Mouse (Mus musculus) embryonic facial prominence, embryonic 11.5 days (tissue): ENCODE results near the gene Polr2f. TPM values are rescaled to one million over a fixed set of nuclear protein-coding genes. Genes with fewer than 3 reads are reported as not detected.

ENCODE experiments used
- ATAC-seq: fragments of 200-750 bp; cut with Nextera tagmentation; replicated peaks from 2 replicates; pipeline ENCODE4 v1.8.0; 2017; ENCODE audit warnings: low read depth; ENCODE audit not compliant: insufficient number of reproducible peaks, low FRiP score, low TSS enrichment
- DNase-seq: peaks from one replicate; pipeline ENCODE4 v3.0.0-alpha.2; 2015; ENCODE audit warnings: low spot score
- H3K27ac ChIP-seq: fragments of 300-500 bp; sonication (generic); replicated peaks from 2 replicates; pipeline ENCODE4 v1.5.1; 2014; ENCODE audit warnings: mild to moderate bottlenecking, low read depth, low read length, control low read depth
- H3K27me3 ChIP-seq: fragments of 300-500 bp; sonication (generic); 2 replicates; pipeline ENCODE4 v1.6.1; 2014; ENCODE audit warnings: mild to moderate bottlenecking, low read length, moderate library complexity, mixed read lengths; ENCODE audit not compliant: control insufficient read depth, insufficient read depth
- H3K36me3 ChIP-seq: fragments of 300-500 bp; sonication (generic); replicated peaks from 2 replicates; pipeline ENCODE4 v1.6.1; 2014; ENCODE audit warnings: low read depth, mild to moderate bottlenecking, low read length, moderate library complexity, mixed read lengths; ENCODE audit not compliant: control insufficient read depth, insufficient read depth
- H3K4me1 ChIP-seq: fragments of 300-500 bp; sonication (generic); 2 replicates; pipeline ENCODE4 v1.6.1; 2014; ENCODE audit warnings: low read length, mixed read lengths; ENCODE audit not compliant: control insufficient read depth, insufficient read depth
- H3K4me2 ChIP-seq: fragments of 300-500 bp; sonication (generic); 2 replicates; pipeline ENCODE4 v1.6.1; 2014; ENCODE audit warnings: low read depth, mild to moderate bottlenecking, control low read depth, low read length, moderate library complexity
- H3K4me3 ChIP-seq: fragments of 300-500 bp; sonication (generic); 2 replicates; pipeline ENCODE4 v1.5.1; 2014; ENCODE audit warnings: low read depth, low read length, control low read depth
- H3K9ac ChIP-seq: fragments of 300-500 bp; sonication (generic); replicated peaks from 2 replicates; pipeline ENCODE4 v1.6.1; 2014; ENCODE audit warnings: mild to moderate bottlenecking, control low read depth, low read length
- H3K9me3 ChIP-seq: fragments of 300-500 bp; sonication (generic); replicated peaks from 2 replicates; pipeline ENCODE4 v1.6.1; 2016; ENCODE audit warnings: mild to moderate bottlenecking, low read length, inconsistent platforms, mixed read lengths; ENCODE audit not compliant: control insufficient read depth
- WGBS: fragments of 180-500 bp; shearing (Covaris S2); extraction: QIAGEN DNeasy Blood & Tissue Kit; methylation state at CpG from one replicate; pipeline ENCODE4 v1.1.7; 2014; 5-methylcytosine and 5-hydroxymethylcytosine counted together
- polyA plus RNA-seq: library from polyadenylated mRNA; unstranded; fragments of >200 nt; fragmentation: Nextera tagmentation; extraction: Ambion mirVana; gene quantifications from 2 replicates; pipeline ENCODE4 v1.2.1, GENCODE M21; 2014

Gene Polr2f
- polyA plus RNA-seq, 1 experiment from 2014 or later: 414 TPM

DNA sequence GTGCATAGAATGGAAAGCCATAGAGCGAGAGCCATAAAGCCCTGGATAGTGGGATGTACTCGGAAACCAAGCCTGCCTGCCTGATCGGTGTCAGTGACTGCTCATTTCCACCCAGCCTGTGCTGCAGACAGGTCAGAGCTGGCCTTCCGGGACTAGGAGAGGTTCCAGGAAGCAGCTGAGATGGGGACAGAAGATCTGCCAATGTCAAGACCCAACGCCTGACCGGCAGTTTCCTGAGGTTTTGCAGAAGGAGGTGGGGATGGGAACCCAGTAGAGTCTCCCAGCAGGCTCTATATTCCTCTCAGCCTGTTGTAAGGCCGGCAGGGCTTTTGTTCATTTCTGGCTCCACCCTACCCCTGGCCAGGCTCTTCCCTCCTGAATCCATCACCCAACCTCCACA is 41.9 kb upstream of the Polr2f start:
- Histone ChIP-seq H3K27me3 (no peaks in the 10 kb centered on the region), H3K36me3 (peaks cover 9% of the 10 kb centered on the region), H3K9ac (no peak overlapping the region), H3K4me2 (no peak overlapping the region), H3K4me3 (no peak overlapping the region), H3K27ac (no peak overlapping the region), H3K9me3 (no peaks in the 10 kb centered on the region), H3K4me1 (peaks cover 2% of the 10 kb centered on the region)
- DNase-seq: no peak
- WGBS: 48% methylated on average over 7 of the region's 7 CpGs
- no peak for ATAC-seq

DNA sequence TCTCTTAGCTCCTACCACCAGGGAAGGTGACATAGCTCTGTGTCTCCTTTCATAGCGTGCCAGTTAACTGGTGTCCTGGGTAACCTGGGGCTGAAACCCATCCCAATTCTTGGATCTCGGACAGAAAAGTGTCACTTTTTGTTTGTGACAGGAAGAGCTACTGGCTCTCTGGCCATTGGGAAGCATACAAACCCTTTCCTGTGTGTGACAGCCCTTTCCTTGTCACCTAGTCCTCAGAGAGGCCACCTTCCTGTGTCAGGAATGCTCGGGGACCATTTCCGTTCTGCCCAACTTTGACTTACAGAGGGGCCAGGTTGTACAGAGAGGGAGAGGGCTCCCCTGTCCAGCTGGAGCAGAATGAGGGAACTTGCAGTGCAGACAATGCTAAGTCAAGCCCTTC is 41.4 kb upstream of the Polr2f start:
- Histone ChIP-seq H3K4me2 (no peak overlapping the region), H3K4me1 (peaks cover 2% of the 10 kb centered on the region), H3K36me3 (peaks cover 6% of the 10 kb centered on the region), H3K27me3 (no peaks in the 10 kb centered on the region), H3K9me3 (no peaks in the 10 kb centered on the region), H3K9ac (no peak overlapping the region), H3K27ac (no peak overlapping the region), H3K4me3 (no peak overlapping the region)
- 63% methylated on average over 4 of the region's 4 CpGs for WGBS
- ATAC-seq (no peak), DNase-seq (no peak)

DNA sequence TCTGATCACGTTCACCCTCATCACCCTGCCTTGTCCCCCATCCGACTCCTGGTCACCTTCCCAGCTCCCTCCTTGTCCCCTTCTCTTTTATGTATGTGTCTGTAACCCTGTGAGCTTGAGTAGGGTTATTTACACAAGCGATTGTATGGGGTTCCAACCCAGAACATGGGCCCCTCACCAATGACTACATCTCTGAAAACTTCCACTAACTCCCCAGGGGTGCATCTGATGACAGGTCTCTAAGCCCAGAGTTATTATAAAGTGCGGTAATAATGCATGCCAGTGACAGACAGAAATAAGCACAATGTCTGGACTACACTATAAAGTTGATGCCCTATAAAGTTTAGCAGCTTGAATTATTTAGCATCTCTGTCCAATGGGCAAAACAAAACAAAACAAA is 40.4 kb upstream of the Polr2f start:
- 73% methylated on average over 4 of the region's 4 CpGs for WGBS
- no peak overlapping the region for H3K9ac ChIP-seq

DNA sequence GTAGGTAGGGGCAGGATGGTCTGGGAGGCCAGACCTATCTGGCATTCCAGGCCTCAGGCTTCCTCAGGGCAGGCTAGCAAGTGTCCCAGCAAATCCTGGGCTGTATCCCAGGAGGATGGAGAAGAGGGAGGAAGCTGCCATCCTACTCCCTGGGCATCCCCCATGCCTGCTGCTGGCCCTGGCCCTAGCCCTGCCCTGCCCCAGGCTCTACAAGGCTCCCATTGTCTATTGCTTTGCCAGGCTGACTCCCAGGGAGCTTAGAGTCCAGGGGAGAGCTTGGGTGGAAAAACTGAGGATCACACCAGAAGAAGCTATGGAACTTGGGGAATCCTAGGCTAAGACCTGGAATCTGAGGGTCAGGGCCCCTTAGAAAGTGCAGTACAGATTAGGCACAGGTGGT is 39.3 kb upstream of the Polr2f start:
- Histone ChIP-seq H3K4me3 (no peak overlapping the region), H3K9me3 (no peaks in the 10 kb centered on the region), H3K27me3 (no peaks in the 10 kb centered on the region), H3K4me1 (peaks cover 2% of the 10 kb centered on the region), H3K27ac (no peak overlapping the region), H3K36me3 (no peaks in the 10 kb centered on the region), H3K4me2 (no peak overlapping the region), H3K9ac (no peak overlapping the region)
- DNase-seq: no peak
- no peak for ATAC-seq

More for the DNA sequence above, 40.4 kb upstream of the Polr2f start:
- no peaks in the 10 kb centered on the region for H3K27me3 ChIP-seq
- peaks cover 2% of the 10 kb centered on the region for H3K4me1 ChIP-seq
- H3K27ac ChIP-seq: no peak overlapping the region
- no peak for DNase-seq
- no peak overlapping the region for H3K4me3 ChIP-seq
- no peak for ATAC-seq
- no peak overlapping the region for H3K4me2 ChIP-seq
- no peaks in the 10 kb centered on the region for H3K9me3 ChIP-seq
- H3K36me3 ChIP-seq: peaks cover under 1% of the 10 kb centered on the region; the same call in 1 of the 2 replicates

DNA sequence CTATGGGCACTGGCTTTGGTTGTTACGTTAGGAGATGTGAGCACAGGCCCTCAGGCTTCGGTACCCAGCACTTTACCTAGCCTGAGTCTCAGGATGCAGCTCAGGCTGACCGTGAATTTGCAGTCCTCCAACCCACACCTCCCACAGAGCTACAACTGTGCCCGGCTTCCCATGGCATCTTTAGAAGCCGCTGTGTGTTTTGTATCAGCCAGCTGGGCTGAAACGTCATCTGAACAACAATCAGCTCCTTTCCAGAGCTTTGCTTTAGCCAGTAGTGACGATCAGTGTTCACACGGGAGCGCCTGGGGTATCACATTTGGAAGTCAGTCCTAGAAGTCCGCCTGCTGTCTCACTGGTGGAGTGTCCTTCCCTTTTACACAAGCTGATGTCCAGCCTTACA is 37.5 kb upstream of the Polr2f start:
- Histone ChIP-seq H3K27me3 (no peaks in the 10 kb centered on the region), H3K4me3 (no peak overlapping the region), H3K4me1 (peaks cover 3% of the 10 kb centered on the region; the same call in 1 of the 2 replicates), H3K9ac (no peak overlapping the region), H3K9me3 (no peaks in the 10 kb centered on the region), H3K27ac (no peak overlapping the region), H3K4me2 (no peak overlapping the region), H3K36me3 (no peaks in the 10 kb centered on the region)
- DNase-seq (no peak), ATAC-seq (no peak)
- WGBS: 69% methylated on average over 10 of the region's 10 CpGs

DNA sequence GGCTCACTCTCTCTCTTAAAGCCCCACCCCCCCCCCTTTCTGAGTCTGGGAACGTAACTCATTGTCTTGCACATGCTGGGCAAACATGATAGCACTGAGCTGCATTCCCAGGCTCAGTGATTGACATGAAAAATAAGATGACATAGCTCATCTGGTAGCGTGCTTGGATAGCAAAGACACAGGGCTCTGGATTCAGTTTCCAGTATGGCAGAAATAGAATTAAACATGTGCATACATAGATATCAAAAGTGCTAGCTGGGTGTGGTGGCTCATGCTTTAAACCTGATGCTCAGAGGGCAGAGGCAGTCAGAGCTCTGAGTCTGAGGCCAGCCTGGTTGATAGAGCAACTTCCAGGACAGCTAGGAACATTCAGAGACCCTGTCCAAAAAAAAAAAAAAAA is 35.0 kb upstream of the Polr2f start:
- ATAC-seq (no peak), DNase-seq (no peak)
- Histone ChIP-seq H3K4me1 (peaks cover 3% of the 10 kb centered on the region; the same call in 1 of the 2 replicates), H3K4me2 (no peak overlapping the region), H3K9me3 (no peaks in the 10 kb centered on the region), H3K27ac (no peak overlapping the region), H3K9ac (no peak overlapping the region), H3K27me3 (no peaks in the 10 kb centered on the region), H3K36me3 (no peaks in the 10 kb centered on the region), H3K4me3 (no peak overlapping the region)
- 53% methylated on average over 2 of the region's 2 CpGs for WGBS

DNA sequence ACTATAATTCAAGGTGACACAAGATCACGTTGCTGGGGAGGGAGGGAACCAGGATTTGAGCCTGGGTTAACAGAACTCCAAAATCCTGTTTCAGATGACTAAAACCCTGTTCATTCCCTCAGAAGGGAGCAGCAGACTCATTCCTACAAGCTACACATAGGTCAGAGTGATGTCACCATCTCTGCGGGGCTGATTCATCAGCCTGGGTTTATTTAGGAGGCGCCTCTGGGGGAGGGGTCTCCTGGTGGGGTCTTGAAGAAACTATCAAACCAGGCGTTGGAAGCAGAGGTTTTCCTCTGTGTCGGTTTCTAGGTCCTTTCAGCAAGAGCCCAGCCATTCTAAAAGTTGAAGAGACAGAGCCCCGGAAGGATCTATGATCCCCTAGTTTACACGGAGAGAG is 32.8 kb upstream of the Polr2f start:
- Histone ChIP-seq H3K9ac (no peak overlapping the region; the same call in 1 of the 2 replicates), H3K4me1 (peaks cover 3% of the 10 kb centered on the region; the same call in 1 of the 2 replicates), H3K27ac (peak overlapping the region; percentile 59; the same call in 1 of the 2 replicates), H3K4me3 (peak overlapping the region; percentile 92), H3K4me2 (peak overlapping the region; percentile 98), H3K36me3 (no peaks in the 10 kb centered on the region), H3K27me3 (no peaks in the 10 kb centered on the region), H3K9me3 (no peaks in the 10 kb centered on the region)
- WGBS: 21% methylated on average over 7 of the region's 7 CpGs
- peak; percentile 26 for DNase-seq
- ATAC-seq: no peak

DNA sequence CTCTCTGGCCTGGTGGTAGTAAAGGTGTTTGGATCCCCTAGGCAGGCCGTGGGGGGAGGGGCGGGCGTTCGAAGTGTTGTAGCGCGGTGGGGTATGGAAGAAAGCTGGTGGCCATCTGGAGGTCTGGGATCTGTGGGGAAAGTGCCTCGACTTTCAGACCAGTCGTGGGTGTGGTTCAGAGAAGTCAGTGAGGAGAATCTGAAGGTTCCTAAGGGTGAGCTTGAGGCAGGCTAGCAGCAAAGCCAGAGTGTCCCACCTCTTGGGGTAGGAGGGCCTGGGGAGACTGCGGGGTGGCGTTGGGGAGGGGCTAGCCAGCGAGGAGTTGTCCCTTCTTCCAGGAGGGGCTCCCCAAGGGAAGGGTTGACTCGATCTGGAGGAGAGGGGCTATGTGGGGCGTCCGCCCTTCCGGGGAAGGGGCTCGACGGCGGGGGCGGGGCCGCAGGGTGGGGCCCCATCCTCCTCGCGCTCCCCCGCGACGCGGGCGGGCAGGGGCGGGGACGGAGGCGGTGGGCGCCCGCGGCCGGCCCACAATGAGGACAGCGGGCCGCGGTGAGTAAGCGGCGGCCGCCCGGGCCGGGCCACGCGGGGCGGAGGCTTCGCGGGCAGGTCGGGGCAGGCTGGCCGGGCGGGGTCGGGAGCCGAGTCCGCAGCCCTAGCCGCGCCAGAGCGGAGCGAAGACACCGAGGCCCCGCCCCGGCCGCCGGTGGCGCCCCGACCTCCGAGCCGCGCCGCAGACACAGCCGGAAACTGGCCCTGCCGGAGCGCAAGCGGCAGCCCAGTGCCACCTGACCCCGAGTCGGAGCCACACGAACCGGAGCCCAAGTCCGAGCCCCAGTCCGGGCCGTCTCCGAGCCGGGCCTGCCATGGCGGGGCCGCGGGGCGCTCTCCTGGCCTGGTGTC is 32.1 kb upstream of the Polr2f start, which contains the start of gene Micall1:
TSS of gene Micall1 (plus strand) at position 478 of the 900 bp plus-strand sequence.
- DNase-seq (peak; percentile 66), ATAC-seq (peak; percentile 80)
- Histone ChIP-seq H3K36me3 (no peaks in the 10 kb centered on the region), H3K9me3 (no peaks in the 10 kb centered on the region), H3K27ac (peak within 1 kb of the TSS; percentile 59), H3K4me2 (peak within 1 kb of the TSS; percentile 98), H3K27me3 (no peaks in the 10 kb centered on the region), H3K4me3 (peak within 1 kb of the TSS; percentile 92), H3K4me1 (peaks cover 3% of the 10 kb centered on the region; the same call in 1 of the 2 replicates), H3K9ac (peak within 1 kb of the TSS; percentile 86)
- under 1% methylated on average over 66 of the region's 85 CpGs for WGBS
